Mouse (Mus musculus) spleen, adult 2 months (tissue): ENCODE data around the gene Zmym1. TPM values are rescaled to one million over a fixed set of nuclear protein-coding genes. Genes with fewer than 3 reads are reported as not detected.

Source experiments
- DNase-seq, 2 experiments: peaks; one replicate each; pipeline versions ENCODE4 v3.0.0 to v3.0.0-alpha.2; 2012 to 2021; ENCODE audit warnings: low spot score in 2 of 2, low read depth in 1 of 2
- H3K27ac ChIP-seq: fragments of 200-500 bp; 2 replicates; pipeline ENCODE4 v1.5.1; 2012; ENCODE audit warnings: low read length, inconsistent platforms; ENCODE audit not compliant: insufficient read depth
- H3K27me3 ChIP-seq: fragments of 200-500 bp; 2 replicates; pipeline ENCODE4 v1.6.1; 2012; ENCODE audit warnings: mild to moderate bottlenecking, moderate library complexity, low read length, inconsistent platforms; ENCODE audit not compliant: control insufficient read depth, insufficient read depth
- H3K36me3 ChIP-seq: fragments of 200-500 bp; 2 replicates; pipeline ENCODE4 v1.6.1; 2012; ENCODE audit warnings: mild to moderate bottlenecking, low read length, inconsistent platforms; ENCODE audit not compliant: control insufficient read depth, insufficient read depth
- H3K4me1 ChIP-seq: fragments of 200-500 bp; 2 replicates; pipeline ENCODE4 v1.6.1; 2011; ENCODE audit warnings: inconsistent platforms; ENCODE audit not compliant: control insufficient read depth, insufficient read depth, insufficient read length
- H3K4me3 ChIP-seq: fragments of 200-500 bp; 2 replicates; pipeline ENCODE4 v1.5.1; 2011; ENCODE audit warnings: mild to moderate bottlenecking, inconsistent platforms; ENCODE audit not compliant: insufficient read depth, insufficient read length; ENCODE audit errors: extremely low read depth
- CTCF ChIP-seq: fragments of 200-500 bp; IDR thresholded peaks from 2 replicates; pipeline ENCODE4 v1.5.1; 2011; ENCODE audit warnings: mild to moderate bottlenecking, inconsistent platforms; ENCODE audit not compliant: insufficient read depth, insufficient read length, insufficient replicate concordance; ENCODE audit errors: extremely low read depth
- POLR2A ChIP-seq: fragments of 200-500 bp; IDR thresholded peaks from 2 replicates; pipeline ENCODE4 v1.6.1; 2011; ENCODE audit warnings: low read depth, low read length, inconsistent platforms
- WGBS: fragments of 180-500 bp; shearing (Covaris S2); methylation state at CpG from one replicate; pipeline ENCODE4 v1.1.7; 2018; 5-methylcytosine and 5-hydroxymethylcytosine counted together
- polyA plus RNA-seq: library from polyadenylated mRNA; depleted of rRNA; stranded (reverse); fragments of >200 nt; gene quantifications from 2 replicates; pipeline ENCODE4 v1.2.3, GENCODE M21; 2012

Gene Zmym1
- polyA plus RNA-seq, 1 experiment, result 1.3 TPM

DNA sequence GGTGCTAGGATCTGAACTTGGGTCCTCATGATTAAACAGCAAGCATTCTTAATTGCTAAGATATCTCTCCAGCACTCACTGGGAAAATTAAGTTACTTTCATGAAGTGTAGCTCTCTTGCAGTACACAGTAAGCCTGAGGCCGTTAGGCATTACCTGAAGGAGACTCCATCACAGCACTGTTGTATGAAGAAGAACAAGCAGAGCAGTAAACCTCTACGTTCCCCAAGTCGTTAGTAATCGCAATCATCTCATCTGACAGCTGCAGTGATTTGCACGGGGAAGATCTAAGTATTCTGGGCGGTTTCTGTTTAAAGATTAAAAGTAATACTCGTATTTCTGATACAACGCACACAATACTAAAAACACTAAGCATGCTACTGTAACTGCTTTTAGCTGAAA lies 9.8 kb downstream of the Zmym1 start:
- Histone ChIP-seq H3K27me3 (no peaks in the 10 kb centered on the region), H3K4me1 (no peaks in the 10 kb centered on the region), H3K27ac (no peak overlapping the region), H3K4me3 (no peak overlapping the region), H3K36me3 (peaks cover 25% of the 10 kb centered on the region)
- TF ChIP-seq POLR2A (no peak), CTCF (no peak)
- DNase-seq, result no peak
- WGBS, result 95% methylated on average over 8 of the region's 8 CpGs

DNA sequence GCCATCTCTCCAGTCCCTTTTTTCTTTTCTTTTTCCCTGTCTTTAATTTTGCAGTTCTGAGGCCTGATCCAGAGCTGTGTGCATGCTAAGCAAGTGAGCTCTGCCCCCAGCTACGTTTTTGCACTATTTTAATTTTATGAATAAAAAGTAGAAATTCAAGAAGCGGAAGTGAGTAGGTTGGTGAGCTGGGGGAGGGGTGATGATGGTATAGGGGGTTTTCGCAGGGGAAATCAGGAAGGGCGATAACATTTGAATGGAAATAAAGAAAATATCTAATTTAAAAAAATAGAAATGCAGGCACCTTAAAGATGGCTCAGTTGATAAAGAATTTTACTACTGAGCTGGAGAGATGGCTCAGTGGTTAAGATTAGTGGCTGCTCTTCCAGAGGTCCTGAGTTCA lies 17.4 kb downstream of the Zmym1 start:
- Histone ChIP-seq H3K4me3 (no peak overlapping the region), H3K27me3 (no peaks in the 10 kb centered on the region), H3K36me3 (peaks cover 13% of the 10 kb centered on the region), H3K4me1 (no peaks in the 10 kb centered on the region), H3K27ac (no peak overlapping the region)
- 76% methylated on average over 4 of the region's 4 CpGs for WGBS
- no peak for DNase-seq
- TF ChIP-seq CTCF (no peak), POLR2A (no peak)

DNA sequence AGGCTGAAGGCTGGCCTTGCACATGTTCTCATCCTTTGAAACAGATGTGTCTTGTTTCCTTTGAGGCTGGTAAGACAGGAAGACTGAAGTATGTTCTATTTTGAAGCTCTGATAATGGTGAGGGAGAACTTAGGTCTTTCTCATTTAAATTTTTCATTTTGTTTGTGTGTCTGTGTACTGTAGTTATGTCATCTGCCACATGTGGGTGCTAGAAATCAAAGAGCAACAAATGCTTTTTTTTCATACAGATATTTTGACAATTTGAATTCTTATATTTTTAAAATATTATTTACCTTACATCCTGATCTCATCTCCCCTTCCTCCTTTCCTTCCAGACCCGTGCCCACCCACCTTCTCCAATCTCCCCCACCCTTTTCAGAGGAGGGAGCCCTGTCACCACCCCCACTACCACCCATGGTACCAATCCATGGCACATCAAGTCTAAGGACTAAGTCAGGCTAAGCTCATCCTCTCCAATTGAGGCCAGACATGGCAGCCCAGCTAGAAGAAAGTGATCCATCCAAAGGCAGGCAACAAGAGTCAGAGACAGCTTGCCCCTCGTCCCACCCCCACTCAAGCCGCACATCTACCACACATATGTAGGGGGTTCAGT lies 21.0 kb downstream of the Zmym1 start:
- DNase-seq, result no peak
- Histone ChIP-seq H3K4me1 (no peaks in the 10 kb centered on the region), H3K27ac (no peak overlapping the region), H3K27me3 (no peaks in the 10 kb centered on the region), H3K4me3 (no peak overlapping the region), H3K36me3 (peaks cover 24% of the 10 kb centered on the region)
- TF ChIP-seq CTCF, result no peak
- TF ChIP-seq POLR2A, result no peak
- 87% methylated on average over 3 of the region's 3 CpGs for WGBS

DNA sequence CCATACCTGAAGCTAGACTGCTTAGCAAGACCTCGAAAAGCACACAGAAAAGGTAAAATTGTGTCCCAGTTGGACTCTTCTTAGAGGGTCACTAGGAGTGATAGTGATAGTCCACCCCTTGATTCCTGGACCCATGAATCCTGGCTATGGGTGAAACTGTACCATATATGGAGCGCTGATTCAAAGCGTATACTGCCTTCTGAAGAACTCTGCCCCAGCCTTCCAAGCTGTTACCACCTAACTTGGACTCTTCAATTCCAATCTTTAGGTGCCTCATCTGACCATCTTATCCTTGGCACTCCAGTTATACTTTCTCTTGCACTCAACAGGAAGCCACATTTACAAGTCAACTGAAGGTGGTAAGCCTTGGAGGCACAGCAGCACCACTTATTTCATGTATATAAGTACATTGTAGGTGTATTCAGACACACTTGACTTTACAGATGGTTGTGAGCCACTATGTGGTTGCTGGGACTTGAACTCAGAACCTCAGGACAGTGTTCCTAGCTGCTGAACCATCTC lies 22.1 kb downstream of the Zmym1 start:
- TF ChIP-seq POLR2A, result no peak
- TF ChIP-seq CTCF, result no peak
- H3K27ac ChIP-seq, result no peak overlapping the region
- 91% methylated on average over 3 of the region's 3 CpGs for WGBS
- peaks cover 29% of the 10 kb centered on the region for H3K36me3 ChIP-seq
- no peak overlapping the region for H3K4me3 ChIP-seq
- no peaks in the 10 kb centered on the region for H3K27me3 ChIP-seq
- DNase-seq, result no peak
- no peaks in the 10 kb centered on the region for H3K4me1 ChIP-seq

DNA sequence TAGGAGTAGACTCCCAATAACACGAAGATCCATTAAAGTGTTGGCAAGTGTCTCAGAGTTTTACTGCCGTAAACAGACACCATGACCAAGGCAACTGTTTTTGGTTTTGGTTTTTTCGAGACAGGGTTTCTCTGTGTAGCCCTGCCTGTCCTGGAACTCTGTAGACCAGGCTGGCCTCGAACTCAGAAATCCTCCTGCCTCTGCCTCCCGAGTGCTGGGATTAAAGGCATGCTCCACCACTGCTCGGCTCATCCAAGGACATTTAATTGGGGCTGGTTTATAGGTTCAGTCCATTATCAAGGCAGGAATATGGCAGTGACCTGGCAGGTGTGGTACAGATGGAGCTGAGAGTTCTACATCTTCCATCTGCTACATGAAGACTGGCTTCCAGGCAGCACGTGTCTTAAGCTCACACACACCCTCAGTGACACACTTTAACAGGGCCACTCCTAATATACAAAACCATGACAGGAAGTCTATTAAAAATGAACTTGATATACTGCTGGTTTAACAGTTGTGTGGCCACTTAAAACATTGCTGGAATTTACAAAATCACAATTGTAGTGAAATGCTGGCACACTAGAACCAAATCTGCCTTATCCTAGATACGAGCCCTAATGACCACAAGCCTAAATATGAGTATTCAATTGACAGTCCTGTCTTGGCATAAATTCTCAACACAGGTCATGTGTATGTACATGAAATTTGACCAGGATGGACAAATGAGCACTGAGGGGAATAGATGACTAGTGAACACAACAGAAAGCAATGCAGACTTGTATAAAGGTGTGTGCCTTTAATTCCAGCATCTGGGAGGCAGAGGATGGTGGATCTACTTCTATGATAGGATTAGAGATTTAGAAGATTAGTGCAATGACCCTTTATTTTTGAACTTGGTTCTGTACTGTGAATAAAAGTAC lies 22.8 kb downstream of the Zmym1 start:
- Histone ChIP-seq H3K27me3 (no peaks in the 10 kb centered on the region), H3K4me3 (no peak overlapping the region), H3K27ac (no peak overlapping the region), H3K36me3 (peaks cover 35% of the 10 kb centered on the region), H3K4me1 (no peaks in the 10 kb centered on the region)
- TF ChIP-seq CTCF, result no peak
- no peak for TF ChIP-seq POLR2A
- WGBS, result 85% methylated on average over 8 of the region's 8 CpGs
- DNase-seq, result no peak

DNA sequence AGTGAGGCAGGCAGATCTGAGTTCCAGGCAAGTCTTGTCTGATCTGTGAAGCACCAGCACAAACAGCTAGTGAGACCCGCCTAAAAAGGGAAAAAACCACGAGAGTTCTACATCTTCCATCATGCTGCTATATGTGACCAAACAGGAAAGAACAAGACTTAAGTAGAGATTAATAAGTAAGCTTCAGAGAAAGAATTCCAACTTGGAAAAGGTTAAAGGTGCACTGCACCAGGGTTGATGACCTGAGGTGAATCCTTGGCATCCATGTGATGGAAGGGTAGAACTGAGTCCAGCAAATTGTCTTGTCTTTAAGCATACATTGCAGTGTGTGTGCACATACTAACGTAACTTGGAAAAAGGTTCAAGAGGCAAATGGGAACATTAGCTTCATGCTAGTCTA lies 23.8 kb downstream of the Zmym1 start:
- Histone ChIP-seq H3K4me3 (no peak overlapping the region), H3K36me3 (peaks cover 39% of the 10 kb centered on the region), H3K27me3 (no peaks in the 10 kb centered on the region), H3K4me1 (no peaks in the 10 kb centered on the region), H3K27ac (no peak overlapping the region)
- no peak for DNase-seq
- WGBS, result 77% methylated on average over 3 of the region's 3 CpGs
- TF ChIP-seq CTCF, result no peak
- no peak for TF ChIP-seq POLR2A
